Mouse (Mus musculus) midbrain, embryonic 12.5 days (tissue): ENCODE measurements around the gene Dnase1l3. TPM values are rescaled to one million over a fixed set of nuclear protein-coding genes. Genes with fewer than 3 reads are reported as not detected.

Experiments used
- ATAC-seq: fragments of 200-750 bp; cut with Nextera tagmentation; 2 replicates; pipeline ENCODE4 v1.8.0; 2017; ENCODE audit warnings: low read depth, moderate TSS enrichment, moderate library complexity; ENCODE audit not compliant: low FRiP score
- H3K27ac ChIP-seq: fragments of 300-500 bp; sonication (generic); replicated peaks from 2 replicates; pipeline ENCODE4 v1.5.1; 2016; ENCODE audit warnings: mild to moderate bottlenecking
- H3K27me3 ChIP-seq: fragments of 300-500 bp; sonication (generic); 2 replicates; pipeline ENCODE4 v1.6.1; 2016; ENCODE audit warnings: mild to moderate bottlenecking
- H3K36me3 ChIP-seq: fragments of 300-500 bp; sonication (generic); 2 replicates; pipeline ENCODE4 v1.6.1; 2016
- H3K4me1 ChIP-seq: fragments of 300-500 bp; sonication (generic); 2 replicates; pipeline ENCODE4 v1.6.1; 2016
- H3K4me2 ChIP-seq: fragments of 300-500 bp; sonication (generic); replicated peaks from 2 replicates; pipeline ENCODE4 v1.6.1; 2016; ENCODE audit warnings: mild to moderate bottlenecking, moderate library complexity
- H3K4me3 ChIP-seq: fragments of 300-500 bp; sonication (generic); 2 replicates; pipeline ENCODE4 v1.5.1; 2016; ENCODE audit warnings: mild to moderate bottlenecking
- H3K9ac ChIP-seq: fragments of 300-500 bp; sonication (generic); replicated peaks from 2 replicates; pipeline ENCODE4 v1.6.1; 2016; ENCODE audit warnings: mild to moderate bottlenecking, moderate library complexity
- H3K9me3 ChIP-seq: fragments of 300-500 bp; sonication (generic); 2 replicates; pipeline ENCODE4 v1.6.1; 2016; ENCODE audit warnings: mild to moderate bottlenecking
- WGBS: fragments of 180-500 bp; shearing (Covaris S2); methylation state at CpG from one replicate; pipeline ENCODE4 v1.1.7; 2016; 5-methylcytosine and 5-hydroxymethylcytosine counted together
- polyA plus RNA-seq: library from polyadenylated mRNA; unstranded; fragments of >200 nt; fragmentation: Nextera tagmentation; extraction: Ambion mirVana; gene quantifications from 2 replicates; pipeline ENCODE4 v1.2.1, GENCODE M21; 2016

The Dnase1l3 gene
- 0.05 TPM in 1 of 2 replicates, not detected in the other for polyA plus RNA-seq

GRCm38 (mm10) chr14:7994271-7994767, at the start of gene Dnase1l3:
Gene Dnase1l3 (minus strand): TSS chr14:7994573.
- H3K9ac ChIP-seq: no peak within 1 kb of the TSS
- no peaks in the 10 kb centered on the region for H3K36me3 ChIP-seq
- H3K4me2 ChIP-seq: no peak within 1 kb of the TSS
- H3K27ac ChIP-seq: no peak within 1 kb of the TSS
- 0 out of 2 replicates have a peak, but pooled peaks cover 3% of the 10 kb centered on the region for H3K4me1 ChIP-seq
- H3K4me3 ChIP-seq: no peak within 1 kb of the TSS
- no peak for ATAC-seq
- peaks cover 13% of the 10 kb centered on the region for H3K27me3 ChIP-seq
- no peaks in the 10 kb centered on the region for H3K9me3 ChIP-seq
- WGBS: 76% methylated on average over 8 of the region's 8 CpGs

GRCm38 (mm10) chr14:8042577-8042976, 48.2 kb upstream of the Dnase1l3 start:
- H3K4me1 ChIP-seq: no peaks in the 10 kb centered on the region
- no peak overlapping the region for H3K4me3 ChIP-seq
- no peak overlapping the region for H3K4me2 ChIP-seq
- H3K9ac ChIP-seq: no peak overlapping the region
- H3K9me3 ChIP-seq: no peaks in the 10 kb centered on the region
- H3K27ac ChIP-seq: no peak overlapping the region
- ATAC-seq: no peak
- WGBS: 93% methylated on average over 9 of the region's 9 CpGs
- H3K36me3 ChIP-seq: peaks cover 4% of the 10 kb centered on the region; the same call in 1 of the 2 replicates
- H3K27me3 ChIP-seq: no peaks in the 10 kb centered on the region

DNA sequence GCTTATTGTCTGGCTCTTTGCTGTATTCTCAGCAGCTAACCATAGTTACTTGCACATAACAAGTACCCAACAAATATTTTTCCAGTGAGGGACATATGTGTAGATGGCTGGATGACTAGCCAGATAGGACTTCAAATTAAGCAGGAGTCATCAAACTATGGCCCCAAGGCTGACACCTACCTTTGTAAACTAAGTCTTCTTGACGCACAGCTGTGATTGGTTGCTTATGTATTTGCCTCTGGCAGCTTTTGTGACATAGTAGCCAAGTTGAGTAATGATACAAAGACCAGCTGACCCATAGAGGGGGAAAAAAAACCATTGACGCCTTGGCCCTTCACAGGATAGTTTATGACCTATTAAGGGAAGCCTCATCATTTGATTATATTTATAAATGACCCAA, 47.7 kb upstream of the Dnase1l3 start:
- Histone ChIP-seq H3K4me2 (no peak overlapping the region), H3K9ac (no peak overlapping the region), H3K9me3 (no peaks in the 10 kb centered on the region), H3K4me3 (no peak overlapping the region), H3K36me3 (0 out of 2 replicates have a peak, but pooled peaks cover 1% of the 10 kb centered on the region), H3K4me1 (no peaks in the 10 kb centered on the region), H3K27me3 (no peaks in the 10 kb centered on the region), H3K27ac (no peak overlapping the region)
- WGBS: 91% methylated on average over 2 of the region's 2 CpGs
- no peak for ATAC-seq

- no peak for ATAC-seq
- Histone ChIP-seq H3K4me1 (no peaks in the 10 kb centered on the region), H3K4me2 (no peak overlapping the region), H3K36me3 (no peaks in the 10 kb centered on the region), H3K27ac (no peak overlapping the region), H3K9ac (no peak overlapping the region), H3K27me3 (no peaks in the 10 kb centered on the region), H3K4me3 (no peak overlapping the region), H3K9me3 (no peaks in the 10 kb centered on the region)
- 86% methylated on average over 12 of the region's 12 CpGs for WGBS
Measured at GRCm38 (mm10) chr14:8040911-8041678, 46.7 kb upstream of the Dnase1l3 start.

DNA sequence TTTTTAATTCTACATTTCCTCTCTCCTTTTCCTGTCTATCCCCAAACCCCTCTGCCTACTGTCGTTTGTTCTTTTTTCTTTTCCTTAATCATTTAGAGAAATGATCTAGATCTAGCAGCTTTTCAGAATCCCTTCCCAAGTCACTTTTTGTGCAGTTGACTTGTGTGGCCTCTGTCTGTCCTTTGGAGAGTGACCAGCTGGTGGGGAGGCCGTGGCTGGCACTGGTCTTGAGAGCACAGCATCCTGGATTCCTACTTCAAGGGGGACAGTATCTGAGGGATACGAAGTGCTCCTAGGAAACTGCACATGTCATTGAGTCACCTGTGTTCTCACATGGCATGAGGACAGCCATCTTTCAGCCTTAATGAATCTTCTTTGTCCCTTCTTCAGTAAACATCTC, 45.8 kb upstream of the Dnase1l3 start:
- 88% methylated on average over 3 of the region's 3 CpGs for WGBS
- no peak for ATAC-seq
- no peaks in the 10 kb centered on the region for H3K27me3 ChIP-seq
- H3K9ac ChIP-seq: no peak overlapping the region
- H3K4me3 ChIP-seq: no peak overlapping the region
- no peak overlapping the region for H3K4me2 ChIP-seq
- no peaks in the 10 kb centered on the region for H3K36me3 ChIP-seq
- no peaks in the 10 kb centered on the region for H3K4me1 ChIP-seq
- H3K9me3 ChIP-seq: no peaks in the 10 kb centered on the region
- no peak overlapping the region for H3K27ac ChIP-seq

- Histone ChIP-seq H3K4me2 (no peak overlapping the region), H3K4me3 (no peak overlapping the region), H3K27ac (no peak overlapping the region), H3K4me1 (no peaks in the 10 kb centered on the region), H3K9ac (no peak overlapping the region), H3K27me3 (no peaks in the 10 kb centered on the region), H3K9me3 (no peaks in the 10 kb centered on the region), H3K36me3 (no peaks in the 10 kb centered on the region)
- no peak for ATAC-seq
- WGBS: 84% methylated on average over 7 of the region's 7 CpGs
Measured at GRCm38 (mm10) chr14:8038791-8039448, 44.5 kb upstream of the Dnase1l3 start.

DNA sequence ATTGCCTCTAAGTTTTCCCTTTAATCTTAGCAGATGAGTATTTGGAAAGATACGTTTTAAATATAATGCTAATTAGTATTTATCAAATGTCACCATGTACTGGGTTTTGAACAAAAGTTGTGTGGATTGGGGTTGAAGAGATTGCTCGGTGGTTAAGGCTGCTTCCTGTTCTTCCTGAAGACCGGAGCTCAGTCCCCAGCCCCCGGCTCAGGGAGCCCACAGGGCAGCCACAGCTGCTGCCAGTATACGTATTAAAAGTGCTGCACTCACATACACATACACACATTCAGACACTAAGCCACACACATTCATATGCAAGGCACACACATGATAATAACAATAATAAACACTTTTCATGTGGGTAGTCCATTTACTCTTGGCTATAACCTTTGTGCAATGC, 43.8 kb upstream of the Dnase1l3 start:
- Histone ChIP-seq H3K27me3 (no peaks in the 10 kb centered on the region), H3K9me3 (no peaks in the 10 kb centered on the region), H3K4me3 (no peak overlapping the region), H3K4me2 (no peak overlapping the region), H3K9ac (no peak overlapping the region), H3K27ac (no peak overlapping the region), H3K36me3 (no peaks in the 10 kb centered on the region), H3K4me1 (no peaks in the 10 kb centered on the region)
- no peak for ATAC-seq
- WGBS: 78% methylated on average over 5 of the region's 5 CpGs

DNA sequence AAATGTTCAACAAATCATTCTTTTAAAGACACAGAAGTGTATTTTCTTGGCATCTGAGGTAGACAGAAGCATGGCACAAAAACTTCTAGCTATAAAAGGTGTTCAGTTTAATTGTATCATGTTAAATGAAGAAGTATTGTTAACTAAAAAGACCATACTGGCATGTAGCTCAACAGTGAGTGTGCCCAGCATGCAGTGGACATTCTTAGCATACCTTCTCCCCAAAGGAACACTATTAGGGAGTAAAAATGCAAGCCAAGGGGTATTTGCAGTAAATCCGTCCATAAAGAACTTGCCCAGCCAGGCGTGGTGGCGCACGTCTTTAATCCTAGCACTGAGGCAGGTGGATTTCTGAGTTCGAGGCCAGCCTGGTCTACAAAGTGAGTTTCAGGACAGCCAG, 42.0 kb upstream of the Dnase1l3 start:
- Histone ChIP-seq H3K27ac (no peak overlapping the region), H3K4me2 (no peak overlapping the region)

DNA sequence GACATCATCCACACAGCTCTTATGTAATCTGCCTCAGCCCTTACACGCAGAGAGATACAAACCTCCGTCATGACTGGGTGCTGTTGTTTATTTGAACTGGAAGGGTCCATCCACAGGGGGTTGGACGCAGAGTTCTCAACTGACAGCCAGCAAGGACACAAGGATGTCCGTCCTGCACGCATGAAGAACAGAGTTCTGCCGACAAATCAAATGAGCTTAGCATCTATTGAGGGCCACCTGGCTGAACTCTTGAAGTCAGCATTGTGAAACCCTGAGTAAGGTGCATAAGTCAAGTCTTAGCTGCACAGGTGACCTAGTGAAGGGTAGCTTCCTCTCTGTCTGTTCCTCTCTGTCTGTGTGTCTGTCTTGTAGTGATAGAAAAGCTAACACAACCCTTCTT, 41.6 kb upstream of the Dnase1l3 start:
- WGBS: 89% methylated on average over 6 of the region's 6 CpGs
- Histone ChIP-seq H3K4me3 (no peak overlapping the region), H3K9ac (no peak overlapping the region), H3K4me1 (peaks cover 7% of the 10 kb centered on the region; the same call in 1 of the 2 replicates), H3K9me3 (no peaks in the 10 kb centered on the region), H3K27me3 (no peaks in the 10 kb centered on the region), H3K36me3 (no peaks in the 10 kb centered on the region), H3K27ac (no peak overlapping the region), H3K4me2 (no peak overlapping the region)
- no peak for ATAC-seq

More for the DNA sequence above, 42.0 kb upstream of the Dnase1l3 start:
- 67% methylated on average over 5 of the region's 5 CpGs for WGBS
- Histone ChIP-seq H3K4me1 (peaks cover 7% of the 10 kb centered on the region; the same call in 1 of the 2 replicates), H3K27me3 (no peaks in the 10 kb centered on the region), H3K9ac (no peak overlapping the region), H3K36me3 (no peaks in the 10 kb centered on the region), H3K4me3 (no peak overlapping the region), H3K9me3 (no peaks in the 10 kb centered on the region)
- no peak for ATAC-seq

- Histone ChIP-seq H3K4me1 (peaks cover 7% of the 10 kb centered on the region; the same call in 1 of the 2 replicates), H3K27me3 (no peaks in the 10 kb centered on the region), H3K4me2 (no peak overlapping the region), H3K27ac (no peak overlapping the region), H3K9ac (no peak overlapping the region), H3K36me3 (no peaks in the 10 kb centered on the region), H3K4me3 (no peak overlapping the region), H3K9me3 (no peaks in the 10 kb centered on the region)
- no peak for ATAC-seq
- WGBS: 68% methylated on average over 5 of the region's 5 CpGs
Measured at GRCm38 (mm10) chr14:8034561-8034960, 40.2 kb upstream of the Dnase1l3 start.

DNA sequence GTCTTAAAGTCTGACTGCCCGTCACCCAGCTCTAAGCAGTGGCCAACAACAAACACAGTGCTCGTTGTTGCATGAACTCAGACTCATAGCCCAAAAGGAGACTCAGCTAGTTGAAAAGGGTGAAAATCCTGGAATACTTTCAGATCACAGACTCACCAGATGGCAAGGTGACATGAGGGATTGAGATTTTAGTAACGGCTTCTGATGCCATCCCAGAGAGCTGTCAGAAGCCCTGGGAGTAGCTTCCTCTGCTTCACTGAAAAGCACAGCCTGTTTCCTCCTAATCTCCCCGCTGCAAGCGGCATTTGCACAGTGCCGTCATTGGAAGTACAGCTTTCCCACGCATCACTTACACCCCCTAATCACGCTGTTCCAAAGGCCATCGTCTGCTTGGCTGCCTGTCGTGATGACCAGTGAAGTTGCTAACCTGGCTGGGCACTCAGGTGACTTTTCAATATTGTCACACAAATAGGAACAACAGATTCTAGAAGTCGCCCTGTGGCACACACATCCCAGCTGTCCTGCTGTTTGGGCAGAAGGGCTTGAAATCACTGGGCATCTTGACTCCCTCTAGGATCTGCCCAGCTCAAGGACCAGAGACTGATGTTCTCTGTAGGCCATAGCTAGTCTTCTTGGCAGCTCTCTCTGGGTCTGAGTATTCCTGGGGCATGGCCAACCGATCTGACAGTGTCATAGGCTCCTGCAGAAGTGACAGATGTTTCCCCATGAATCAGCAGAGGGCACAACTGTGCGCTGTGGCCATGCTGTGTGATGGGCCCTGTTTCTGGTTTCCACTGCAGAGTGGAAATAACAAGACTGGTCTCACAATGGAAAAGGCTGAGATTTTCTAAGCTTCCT, 37.9 kb upstream of the Dnase1l3 start:
- H3K27ac ChIP-seq: no peak overlapping the region
- H3K27me3 ChIP-seq: no peaks in the 10 kb centered on the region
- peaks cover 7% of the 10 kb centered on the region; the same call in 1 of the 2 replicates for H3K4me1 ChIP-seq
- no peak overlapping the region for H3K4me3 ChIP-seq
- H3K9me3 ChIP-seq: no peaks in the 10 kb centered on the region
- no peaks in the 10 kb centered on the region for H3K36me3 ChIP-seq
- H3K9ac ChIP-seq: no peak overlapping the region
- ATAC-seq: no peak
- 43% methylated on average over 13 of the region's 13 CpGs for WGBS
- no peak overlapping the region for H3K4me2 ChIP-seq
